Mouse (Mus musculus) kidney, adult 18-20 months (tissue): ENCODE measurements at regions not wholly inside any gene's neighbourhood (a gene's known extent, or its start where the extent isn't known, plus 50 kb on each side); places are given as distances from the start of the nearest gene placed in this dataset.

Experiments used
- DNase-seq: peaks from one replicate; pipeline ENCODE4 v3.0.0; 2021

DNA sequence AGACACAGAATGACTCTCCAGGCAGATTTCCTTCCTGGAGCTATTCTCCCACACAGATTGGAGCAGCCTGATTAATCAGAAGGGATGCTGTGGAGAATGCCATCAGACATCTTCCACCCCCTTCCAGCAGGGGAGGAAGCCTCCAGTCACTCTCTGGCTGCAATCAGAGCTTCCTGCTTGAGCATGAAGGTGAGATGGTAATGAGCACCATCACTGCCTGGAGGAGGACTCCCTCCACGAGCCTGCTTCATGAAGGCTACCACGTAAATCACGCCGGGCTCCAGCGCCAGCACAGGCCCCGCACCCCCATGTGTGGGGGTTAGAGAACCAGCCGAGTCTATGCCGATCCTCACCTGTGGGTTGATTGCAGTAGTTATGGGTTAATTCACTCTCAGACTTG is 321.7 kb upstream of the Zmiz1 start:
- DNase-seq: no peak

DNA sequence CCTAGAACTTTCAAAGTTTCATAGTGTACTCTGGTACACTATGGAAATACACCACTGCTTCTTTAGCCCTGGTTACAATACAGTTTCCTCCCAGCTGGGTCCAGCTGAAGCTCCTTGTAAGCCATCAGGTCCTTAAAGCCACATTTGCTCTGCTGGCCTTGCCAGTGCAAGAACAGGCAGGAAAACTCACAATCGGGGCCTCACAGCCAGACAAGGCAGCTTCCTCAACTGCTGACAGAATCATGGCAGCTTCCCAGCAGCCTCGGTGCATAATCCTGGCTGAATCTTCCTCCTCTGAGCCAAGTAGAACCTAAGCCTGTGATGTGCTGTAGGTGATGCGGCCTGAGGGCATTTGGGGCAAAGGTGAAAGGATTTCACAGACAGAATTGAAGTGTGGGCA is 320.5 kb upstream of the Zmiz1 start:
- DNase-seq: no peak

DNA sequence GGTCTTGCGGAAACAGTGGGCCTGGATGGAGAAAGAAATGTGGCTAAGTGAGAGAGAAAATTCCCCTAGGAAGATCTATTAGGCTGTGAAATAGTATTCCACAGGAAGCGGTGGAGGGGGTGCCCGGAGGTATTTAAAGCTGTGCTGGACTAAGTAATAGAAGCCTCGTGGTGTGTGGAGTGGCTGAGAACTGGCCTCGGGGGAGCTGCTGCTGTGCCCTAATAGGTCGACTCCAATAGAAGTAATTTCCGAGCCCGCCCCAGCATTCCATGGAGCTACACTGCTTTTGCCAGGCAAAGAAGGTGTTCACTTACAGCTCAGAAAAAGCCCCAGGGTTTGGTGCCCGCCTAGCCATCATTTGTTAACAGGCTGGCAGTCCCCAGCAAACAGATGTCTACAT is 317.1 kb upstream of the Zmiz1 start:
- DNase-seq: peak; percentile 26

DNA sequence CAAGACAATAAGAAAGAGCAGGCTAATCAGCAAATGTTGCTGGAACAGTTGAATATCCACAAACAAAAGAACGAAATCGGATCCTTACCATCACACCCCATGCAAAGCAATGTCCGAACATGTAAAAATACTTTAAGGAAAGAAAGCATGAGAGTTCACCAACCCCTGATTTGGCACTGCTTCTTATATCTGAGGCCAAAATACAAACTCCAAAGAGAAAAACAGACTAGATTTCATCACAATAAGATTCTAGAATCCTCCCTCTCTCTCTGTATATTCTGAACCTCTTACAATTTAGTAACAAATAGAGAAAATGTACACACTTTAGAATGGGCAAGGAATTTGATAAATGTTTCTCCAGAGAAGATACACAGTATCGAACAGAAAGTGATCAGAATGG is 315.9 kb upstream of the Zmiz1 start:
- no peak for DNase-seq

DNA sequence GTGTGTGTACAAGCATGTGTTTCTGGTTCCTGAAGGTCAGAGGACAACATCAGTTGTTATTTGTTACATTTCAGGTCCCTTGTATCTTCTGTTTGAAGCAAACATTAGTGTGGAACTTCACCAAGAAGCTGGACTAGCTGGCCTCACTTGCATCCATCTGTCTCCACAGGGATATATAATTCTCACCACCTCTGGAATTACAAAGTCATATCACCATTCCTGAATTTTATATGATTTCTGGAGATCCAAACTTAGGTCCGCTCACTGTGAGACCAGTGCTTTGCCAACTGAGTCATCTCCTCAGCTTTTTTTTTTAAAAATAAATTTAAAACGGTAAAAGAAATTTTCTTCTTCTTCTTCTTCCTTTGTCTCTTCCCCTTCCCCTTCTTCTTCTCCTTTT is 311.3 kb upstream of the Zmiz1 start:
- no peak for DNase-seq

DNA sequence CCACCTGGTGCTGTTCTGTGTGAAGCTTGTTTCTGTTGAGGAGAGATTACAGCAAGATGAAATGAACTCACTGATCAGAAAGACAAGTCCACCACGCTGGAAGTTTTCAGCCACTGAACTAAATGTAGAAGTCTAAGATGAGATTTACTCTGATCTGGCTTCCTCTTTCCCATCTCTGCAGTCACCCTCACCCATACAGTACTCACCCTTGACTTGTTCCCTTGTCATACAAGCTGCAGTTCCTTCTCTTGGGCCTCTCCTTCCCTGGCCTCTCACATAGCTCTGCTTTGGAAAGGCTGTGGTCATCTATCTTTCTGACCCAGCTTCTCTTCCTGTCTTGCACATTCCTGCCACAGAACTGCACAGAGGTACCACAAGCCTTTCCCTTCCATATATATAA is 308.0 kb upstream of the Zmiz1 start:
- DNase-seq: no peak

DNA sequence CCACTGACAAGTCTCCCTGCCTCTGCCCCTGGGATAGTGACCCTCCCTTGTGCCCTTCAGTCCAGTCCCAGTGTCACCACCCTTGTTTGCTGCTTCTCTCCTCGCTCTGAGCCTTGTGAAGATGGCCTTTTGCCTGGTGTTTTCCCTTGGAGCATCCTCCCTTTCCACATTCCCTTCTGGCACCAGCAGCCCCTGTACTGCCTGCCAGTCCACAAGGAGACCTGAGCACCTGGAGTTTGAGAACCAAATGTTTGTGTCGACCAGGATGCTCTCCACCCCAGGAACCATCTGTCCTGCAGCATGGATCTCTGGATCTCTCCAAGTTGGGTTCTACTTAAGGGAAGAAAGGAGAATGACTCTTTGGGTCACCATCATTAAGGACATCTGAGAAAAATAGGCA is 307.5 kb upstream of the Zmiz1 start:
- no peak for DNase-seq

DNA sequence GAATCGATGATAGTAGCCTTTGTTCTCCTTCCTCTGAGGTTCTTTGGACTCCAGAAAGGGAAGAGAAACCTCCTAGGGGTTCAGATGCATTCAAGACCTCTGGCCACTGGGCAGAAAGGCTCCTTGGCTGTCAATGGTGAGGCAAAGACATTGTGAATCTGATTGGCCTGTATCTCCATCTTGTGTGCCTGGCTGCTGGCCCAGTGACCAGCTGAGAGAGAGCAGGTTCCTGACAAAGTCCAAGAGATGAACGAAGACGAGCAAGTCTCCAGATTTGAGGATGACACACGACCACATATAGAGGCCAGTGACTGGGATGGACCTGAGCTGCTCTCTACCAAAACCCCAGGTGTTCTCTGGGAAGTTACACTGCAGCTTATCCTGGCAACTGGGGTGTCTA is 305.4 kb upstream of the Zmiz1 start:
- no peak for DNase-seq

DNA sequence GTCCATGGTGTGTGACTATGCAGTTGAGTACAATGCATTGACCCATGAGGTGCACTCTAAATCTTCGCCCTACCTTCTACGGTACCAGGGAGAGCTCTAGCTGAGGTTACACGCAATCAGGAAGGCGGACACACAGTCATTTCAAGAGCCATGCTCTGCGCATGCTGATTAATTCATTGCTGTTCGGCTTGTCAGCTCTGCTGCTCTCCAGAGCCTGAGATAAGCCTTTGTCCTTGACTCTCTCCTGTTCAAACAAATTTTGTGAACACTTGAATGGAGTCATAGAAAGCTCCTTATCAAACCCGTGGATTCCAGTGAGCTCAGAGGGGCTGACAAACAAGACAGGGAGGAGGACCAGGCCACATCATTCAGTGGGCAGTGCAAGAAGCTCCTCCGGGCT is 304.8 kb upstream of the Zmiz1 start:
- DNase-seq: no peak

DNA sequence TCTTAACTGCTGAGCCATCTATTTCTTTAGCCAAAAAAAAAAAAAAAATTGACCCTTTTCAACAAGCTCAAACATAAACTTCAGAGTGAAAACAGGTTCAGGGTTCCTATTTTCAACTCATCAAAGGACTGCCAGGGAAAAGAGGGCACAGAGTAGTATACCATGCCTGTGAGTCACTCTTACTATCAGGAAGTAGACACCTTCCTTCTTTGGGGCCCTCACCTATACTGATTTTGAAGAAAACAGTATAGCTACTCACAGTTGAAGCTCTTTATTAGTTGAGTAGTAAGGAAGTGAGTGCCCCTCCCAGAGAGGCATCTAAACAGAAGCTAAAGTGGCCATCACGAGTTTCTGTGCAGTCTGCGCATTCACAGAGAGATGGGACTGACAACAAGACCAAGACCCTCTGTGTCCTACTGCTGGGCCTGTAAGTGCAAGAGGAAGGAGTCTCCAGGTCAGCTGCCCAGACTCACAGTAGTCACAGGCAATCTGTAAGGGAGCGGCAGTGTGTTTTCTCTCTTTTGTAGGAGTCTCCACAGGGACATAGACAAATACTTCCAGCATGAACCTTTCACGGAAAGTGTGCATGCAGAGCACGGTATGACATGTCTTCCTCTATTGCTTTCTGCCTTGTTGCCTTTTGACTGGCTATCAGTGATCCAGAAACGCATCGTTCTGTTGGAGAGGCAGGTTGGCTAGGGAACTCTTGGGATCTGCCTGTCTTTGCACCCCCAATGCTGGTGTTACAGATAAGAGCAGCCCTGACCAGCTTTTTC is 303.8 kb upstream of the Zmiz1 start:
- DNase-seq: no peak

DNA sequence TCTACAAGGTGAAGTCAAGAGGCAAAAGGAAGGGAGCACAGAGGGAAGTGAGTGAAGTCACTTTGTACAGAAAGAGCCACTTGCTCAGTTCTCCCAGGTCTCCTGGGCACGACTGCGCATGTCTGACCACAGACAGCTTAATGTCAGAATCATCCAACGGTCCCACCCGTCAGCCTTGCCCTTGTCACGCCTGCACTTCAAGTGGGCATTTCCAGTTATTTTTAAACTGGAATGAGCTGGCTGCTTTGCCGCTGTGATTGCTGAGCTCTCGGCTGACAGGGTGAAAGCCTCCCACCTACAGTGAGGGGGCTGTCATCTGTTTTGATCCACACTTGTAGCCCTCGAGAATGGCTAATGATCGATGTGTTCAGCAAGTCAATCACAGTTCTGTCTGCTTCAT is 302.8 kb upstream of the Zmiz1 start:
- DNase-seq: no peak

DNA sequence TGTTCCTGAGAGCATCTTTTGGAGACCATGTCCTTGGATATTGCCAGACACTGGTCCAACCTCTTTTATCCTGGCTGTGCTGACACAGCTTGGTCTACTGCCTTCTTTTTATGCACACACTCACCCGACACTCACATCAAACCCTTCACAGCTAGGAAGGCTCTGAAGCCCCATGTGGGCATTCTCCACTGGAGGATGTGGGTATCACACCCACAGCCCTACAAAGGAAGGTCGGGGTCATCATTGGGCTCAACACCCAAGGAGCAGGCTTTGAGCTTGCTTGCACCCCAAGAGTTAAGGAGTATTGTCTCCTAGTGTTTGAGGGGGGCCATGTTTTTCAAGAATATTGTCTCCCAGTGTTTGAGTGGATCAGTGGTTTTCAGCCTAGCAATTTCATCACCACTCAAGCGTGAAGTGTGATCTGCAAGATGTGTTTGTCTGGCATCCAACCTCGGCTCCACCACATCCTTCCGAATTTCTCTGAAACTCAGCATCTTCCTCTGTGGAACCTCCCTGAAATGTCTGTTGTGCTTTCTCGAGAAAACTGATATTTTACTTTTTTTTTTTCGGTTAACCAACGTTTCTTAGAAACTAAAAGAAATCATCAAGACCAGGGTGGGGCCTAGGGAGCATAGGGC is 297.2 kb upstream of the Zmiz1 start:
- DNase-seq: no peak

DNA sequence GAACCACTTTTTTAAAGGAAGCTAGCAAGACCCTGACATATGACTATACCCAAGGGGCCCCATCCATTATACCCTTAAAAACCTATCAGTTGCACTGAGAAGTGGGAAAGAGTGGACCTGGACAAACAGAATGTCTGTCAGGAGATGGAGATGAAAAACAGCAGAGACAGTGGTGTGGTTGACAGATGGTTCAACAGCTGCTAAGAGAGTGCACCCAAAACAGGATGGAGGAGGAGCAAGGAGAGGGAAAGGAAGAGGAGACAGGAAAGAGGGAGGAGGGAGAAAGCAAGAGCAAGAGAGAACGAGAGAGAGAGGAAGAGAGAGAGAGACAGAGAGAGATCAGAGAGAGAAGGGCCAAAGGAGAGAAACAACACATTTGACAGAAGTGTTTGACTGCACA is 292.8 kb upstream of the Zmiz1 start:
- no peak for DNase-seq

DNA sequence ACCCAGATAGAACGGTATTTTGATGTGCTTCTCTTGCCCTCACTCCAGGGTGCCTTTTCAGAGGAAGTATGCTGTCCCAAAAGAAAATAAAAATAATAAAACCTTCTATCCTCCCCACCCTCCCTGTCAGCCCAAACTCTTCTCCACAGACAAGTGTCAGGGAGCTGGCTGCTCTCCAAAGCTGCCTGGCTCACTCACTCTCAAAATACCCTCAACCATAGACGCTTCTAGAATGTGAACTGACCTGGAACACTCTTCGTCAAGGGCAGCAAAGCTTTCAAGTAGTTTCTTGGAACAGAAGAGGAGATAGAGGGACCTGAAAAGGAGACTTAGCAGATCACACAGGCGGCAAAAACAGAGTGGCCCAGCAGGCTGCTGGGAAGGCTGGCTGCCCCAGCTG is 291.4 kb upstream of the Zmiz1 start:
- peak; percentile 40 for DNase-seq

DNA sequence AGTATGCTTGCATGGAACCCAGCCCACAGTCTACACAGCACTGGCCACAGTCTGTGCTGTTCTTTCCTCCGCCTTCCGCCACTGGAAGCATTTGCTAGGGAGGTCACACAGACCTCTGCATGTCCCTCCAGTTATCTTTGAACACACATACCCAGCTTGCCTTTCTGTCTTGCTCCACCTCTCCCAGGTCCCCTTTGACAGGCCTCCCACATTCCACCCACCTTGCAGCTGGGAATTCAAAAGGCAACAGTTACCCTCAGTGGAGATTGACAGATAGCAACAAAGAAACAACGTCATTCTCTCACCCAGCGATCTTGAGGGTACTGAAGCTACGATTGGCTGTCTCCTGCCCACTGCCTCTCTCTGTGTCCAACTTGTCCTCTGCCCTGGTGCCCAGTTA is 290.7 kb upstream of the Zmiz1 start:
- DNase-seq: no peak

DNA sequence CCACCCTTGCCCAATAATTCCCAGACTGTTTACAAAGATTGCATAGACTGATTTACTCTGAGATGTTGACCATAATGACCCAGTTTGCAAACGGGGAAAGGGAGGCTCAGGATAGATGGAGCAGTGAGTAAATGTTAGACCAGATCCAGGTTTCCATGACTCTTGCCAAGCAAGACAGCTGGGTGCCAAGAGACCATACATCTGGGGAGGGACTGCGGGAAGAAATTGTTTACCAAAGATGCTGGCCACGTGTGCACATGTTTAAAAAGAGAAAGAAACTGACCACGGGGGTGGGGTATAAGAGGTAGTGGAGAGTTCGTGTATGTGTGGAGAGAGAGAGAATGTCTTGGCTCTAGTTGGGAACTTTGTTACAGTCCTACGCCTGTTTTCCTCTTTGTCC is 285.7 kb upstream of the Zmiz1 start:
- DNase-seq: no peak

DNA sequence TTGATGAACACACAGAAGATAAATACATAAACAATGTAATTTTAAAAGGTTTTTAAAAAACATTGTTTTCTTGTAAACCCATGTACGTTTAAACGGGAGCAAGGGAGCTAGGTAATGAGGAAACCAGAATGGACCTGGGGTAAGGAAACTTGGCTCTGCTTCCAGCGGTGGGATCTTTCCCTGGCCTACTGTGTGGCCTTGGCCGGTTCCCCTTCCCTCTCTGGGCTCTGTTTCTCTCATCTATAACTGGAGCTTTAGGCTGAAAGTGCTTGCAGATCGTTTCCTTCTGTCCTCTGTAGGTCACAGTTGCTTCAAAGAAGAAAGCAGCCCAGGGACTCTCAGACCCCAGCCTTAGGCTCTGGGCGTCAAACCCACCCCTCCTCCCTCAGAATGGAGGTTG is 285.1 kb upstream of the Zmiz1 start:
- DNase-seq: no peak

DNA sequence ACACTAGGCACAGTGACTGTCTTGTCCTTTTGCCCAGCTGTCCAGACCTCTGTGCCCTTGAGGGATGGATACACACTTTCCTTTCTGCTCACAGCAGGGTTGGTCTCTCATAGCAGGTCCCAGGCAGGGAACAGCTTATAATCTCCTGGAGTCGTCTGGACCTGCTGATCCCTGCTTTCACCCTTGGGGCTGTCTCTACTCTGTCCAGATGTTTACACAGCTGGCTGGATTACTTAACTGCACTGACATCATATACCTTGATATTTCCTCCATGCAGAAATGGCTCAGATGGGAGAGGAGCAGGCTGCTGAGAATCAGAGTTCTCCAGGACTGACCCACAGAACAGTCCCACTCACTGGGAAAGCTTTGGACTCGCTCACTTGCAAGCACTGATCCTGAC is 284.6 kb upstream of the Zmiz1 start:
- DNase-seq: no peak

DNA sequence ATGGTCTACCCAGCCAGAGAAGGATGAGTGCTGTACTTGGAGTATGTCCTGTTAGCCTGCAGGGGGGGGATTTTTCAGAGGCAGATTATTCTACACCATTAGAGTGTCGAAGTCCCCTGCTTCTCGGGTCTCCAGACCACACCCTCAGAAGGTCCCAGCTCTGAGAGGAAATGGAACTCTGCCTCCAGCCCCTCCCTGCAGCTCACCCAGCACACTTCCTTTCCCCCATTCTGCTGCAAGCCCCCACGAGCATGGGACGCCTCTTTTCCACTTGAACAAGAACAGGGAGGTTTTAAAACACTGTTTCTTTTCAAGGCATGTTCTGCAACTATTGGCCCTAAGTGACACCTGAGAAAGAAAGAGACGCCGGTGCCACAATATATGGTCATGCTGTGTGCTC is 282.8 kb upstream of the Zmiz1 start:
- DNase-seq: no peak

DNA sequence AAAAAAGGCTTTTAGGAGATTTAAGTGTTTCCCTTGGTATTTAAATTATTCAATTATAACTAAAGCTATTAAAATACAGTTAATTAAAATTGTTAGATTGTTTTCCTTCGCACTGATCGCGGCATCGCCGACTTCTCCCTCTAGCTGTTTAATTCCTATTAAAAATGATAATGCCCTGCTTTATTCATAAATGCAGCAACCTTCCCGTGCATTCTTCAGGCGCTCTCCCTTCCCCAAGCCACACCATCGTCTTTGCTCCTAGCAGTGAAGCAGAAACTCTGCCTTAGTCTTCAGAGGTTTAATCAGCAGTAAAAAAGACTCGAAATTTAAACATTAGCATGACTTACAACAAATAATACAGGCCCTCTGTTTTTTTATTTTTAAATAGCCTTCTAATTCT is 278.9 kb upstream of the Zmiz1 start:
- DNase-seq: no peak

DNA sequence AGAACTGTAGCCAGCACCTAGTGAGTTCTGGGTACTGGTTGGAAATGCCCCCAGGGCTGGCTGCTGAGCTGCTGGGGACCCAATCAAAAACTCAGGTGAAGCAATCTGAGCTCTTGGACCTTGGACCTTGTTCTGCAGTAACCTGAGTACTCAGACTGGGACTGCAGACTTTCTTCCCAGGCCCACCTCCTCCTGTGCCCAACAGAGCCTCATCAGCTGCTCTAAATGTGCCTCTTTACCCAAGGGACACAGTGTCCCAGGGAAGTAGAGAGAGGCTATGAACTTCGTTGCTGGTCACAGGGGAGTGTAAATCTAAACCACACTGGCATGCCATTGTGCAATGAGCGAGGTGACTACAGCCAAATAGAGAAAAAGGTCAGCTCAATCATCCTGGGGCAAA is 277.6 kb upstream of the Zmiz1 start:
- peak; percentile 74 for DNase-seq

DNA sequence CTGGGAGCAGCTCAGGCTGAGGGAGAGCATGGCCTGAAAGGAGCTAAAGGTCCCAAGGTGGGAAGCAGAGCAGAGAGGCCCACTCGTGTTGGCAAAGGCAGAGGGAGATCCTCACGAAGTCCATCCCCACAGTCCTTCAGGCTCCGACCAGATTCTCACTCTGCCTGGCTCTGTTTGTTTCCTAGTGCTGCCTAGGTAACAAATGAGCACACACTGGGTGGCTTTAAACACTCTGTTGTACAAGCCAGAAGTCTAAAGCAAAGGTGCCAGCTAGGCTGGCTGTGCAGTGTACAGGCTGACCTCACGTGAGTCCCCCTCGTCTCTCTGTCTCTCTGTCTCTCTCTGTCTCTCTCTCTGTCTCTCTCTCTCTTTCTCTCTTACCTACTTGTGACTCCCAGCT is 274.9 kb upstream of the Zmiz1 start:
- DNase-seq: no peak

DNA sequence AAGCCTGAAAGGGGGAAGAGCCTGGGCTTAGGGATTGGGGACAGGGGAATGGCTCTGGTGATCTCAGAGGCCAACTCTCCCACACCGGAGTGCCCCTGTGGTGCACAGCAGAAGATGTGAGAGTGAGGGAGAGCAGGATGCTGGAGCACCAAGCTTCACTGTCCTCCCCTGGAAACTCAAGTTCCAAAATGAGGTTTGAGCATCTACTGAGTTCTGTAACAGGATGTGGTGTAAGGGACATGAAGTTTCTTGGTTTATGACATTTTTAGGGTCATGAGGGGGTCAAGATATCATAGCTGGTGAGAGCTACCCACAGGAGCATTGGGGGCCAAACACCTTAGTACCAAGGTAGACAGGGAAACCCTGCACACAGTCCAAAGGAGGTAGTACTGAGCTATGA is 274.1 kb upstream of the Zmiz1 start:
- DNase-seq: no peak

DNA sequence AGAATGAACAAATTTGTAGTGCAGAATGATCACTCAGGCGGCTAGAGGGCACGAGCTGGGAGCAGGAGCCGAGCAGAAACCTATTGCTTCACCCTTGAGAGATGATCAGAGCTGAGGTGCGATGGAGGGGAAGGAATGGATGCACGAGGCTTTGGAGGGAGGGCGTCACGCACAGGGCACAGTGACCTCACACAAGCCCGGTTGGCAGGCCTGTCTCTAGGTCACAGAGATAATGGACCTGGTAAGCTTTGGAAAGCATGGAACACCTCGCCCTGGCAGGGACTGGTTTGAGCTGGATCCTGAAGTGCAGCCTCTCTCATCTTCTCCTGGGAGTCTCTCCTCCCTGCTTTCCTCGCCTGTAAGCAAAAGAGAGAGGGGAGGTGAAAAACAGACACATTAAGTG is 273.4 kb upstream of the Zmiz1 start:
- peak; percentile 55 for DNase-seq
